Comparison of ENCODE assay signal across 22 mouse cellular contexts in the genomic region with DNA sequence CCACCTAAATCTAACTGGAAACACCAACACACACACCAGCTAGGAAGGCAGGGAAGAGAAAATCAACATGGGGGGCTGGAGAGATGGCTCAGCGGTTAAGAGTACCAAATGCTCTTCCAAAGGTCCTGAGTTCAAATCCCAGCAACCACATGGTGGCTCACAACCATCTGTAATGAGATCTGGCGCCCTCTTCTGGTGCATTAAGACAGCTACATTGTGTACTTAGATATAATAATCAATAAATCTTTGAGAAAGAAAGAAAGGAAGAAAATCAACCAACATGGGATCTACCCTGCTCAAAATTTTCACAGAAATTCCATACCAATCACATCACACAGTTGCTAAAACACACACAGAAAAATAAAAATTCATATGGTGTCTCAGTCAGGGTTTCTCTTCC. TPM values are rescaled to one million over a fixed set of nuclear protein-coding genes. Genes with fewer than 3 reads are reported as not detected.
DNase-seq lines count a peak whose midpoint lies in the region; ATAC-seq and TF ChIP-seq lines count a peak whose summit lies in the region.
"Had no signal": no experiment of that assay in that cellular context is flagged by ENCODE, and none has a peak within 500 bp of the region (broad histone marks: within the 10 kb centered on the region; RNA-seq: fewer than 3 reads in every experiment).

No protein-coding gene starts in this region.

- TF ChIP-seq EP300 in MEL (IDR thresholded peaks at IDR 0.05; ENCODE audit: low read depth in 1 of 2, low read length in 2 of 2): no peak

- H3K27ac ChIP-seq in intestine, postnatal 0 days (ENCODE audit: low read depth, low read length): no peak overlapping the region
- H3K27ac ChIP-seq in intestine, embryonic 15.5 days: no peak overlapping the region
- H3K27ac ChIP-seq in midbrain, postnatal 0 days (ENCODE audit: low read depth, low read length): no peak overlapping the region
- H3K27ac ChIP-seq in midbrain, embryonic 16.5 days (ENCODE audit: low read length): no peak overlapping the region
- H3K27ac ChIP-seq in MEL (ENCODE audit: control insufficient read depth, low read depth, low read length): no peak overlapping the region
- H3K27ac ChIP-seq in small intestine, adult 2 months (ENCODE audit: insufficient read depth, low read depth, low read length): peak overlapping the region; percentile 50; the same call in 1 of the 2 replicates
- H3K27ac ChIP-seq: forebrain, embryonic 15.5 days; hindbrain, embryonic 15.5 days; limb, embryonic 12.5 days; liver, embryonic 15.5 days had no signal

- WGBS in intestine, postnatal 0 days: 76% methylated on average over 2 of the region's 2 CpGs
- 76% methylated on average over 2 of the region's 2 CpGs for WGBS in intestine, embryonic 15.5 days
- WGBS in midbrain, postnatal 0 days: 81% methylated on average over 2 of the region's 2 CpGs
- WGBS in midbrain, embryonic 16.5 days: 81% methylated on average over 2 of the region's 2 CpGs
- WGBS in small intestine, adult 2 months: 83% methylated on average over 2 of the region's 2 CpGs

- no peaks in the 10 kb centered on the region for H3K27me3 ChIP-seq in intestine, postnatal 0 days (replicated peaks; ENCODE audit: control insufficient read depth, insufficient read depth, low read length)
- H3K27me3 ChIP-seq in intestine, embryonic 15.5 days (replicated peaks): no peaks in the 10 kb centered on the region
- H3K27me3 ChIP-seq in midbrain, postnatal 0 days (ENCODE audit: insufficient read depth, low read length): no peaks in the 10 kb centered on the region
- H3K27me3 ChIP-seq in midbrain, embryonic 16.5 days (ENCODE audit: control insufficient read depth, insufficient read depth, low read depth, low read length): no peaks in the 10 kb centered on the region
- no peaks in the 10 kb centered on the region for H3K27me3 ChIP-seq in MEL (ENCODE audit: control insufficient read depth in 1 of 2, insufficient read depth in 2 of 2, low read length in 2 of 2)
- H3K27me3 ChIP-seq in small intestine, adult 2 months (ENCODE audit: control insufficient read depth, insufficient read depth, low read length): no peaks in the 10 kb centered on the region
- H3K27me3 ChIP-seq: forebrain, embryonic 15.5 days; heart, embryonic 12.5 days; hindbrain, embryonic 15.5 days; limb, embryonic 12.5 days; liver, embryonic 15.5 days; megakaryocyte, embryonic 14.5 days had no signal

- no peak for TF ChIP-seq RAD21 in MEL (IDR thresholded peaks at IDR 0.05; ENCODE audit: low read depth, low read length)

- no peak overlapping the region for H3K4me3 ChIP-seq in intestine, postnatal 0 days (ENCODE audit: low read depth, low read length)
- H3K4me3 ChIP-seq in intestine, embryonic 15.5 days (replicated peaks): no peak overlapping the region
- no peak overlapping the region for H3K4me3 ChIP-seq in midbrain, postnatal 0 days (ENCODE audit: low read depth, low read length)
- H3K4me3 ChIP-seq in midbrain, embryonic 16.5 days (ENCODE audit: low read depth, low read length): no peak overlapping the region
- no peak overlapping the region for H3K4me3 ChIP-seq in MEL (ENCODE audit: control insufficient read depth in 1 of 2, insufficient read depth in 1 of 2, low read depth in 2 of 2, low read length in 2 of 2)
- no peak overlapping the region for H3K4me3 ChIP-seq in small intestine, adult 2 months (ENCODE audit: low read depth, low read length)
- H3K4me3 ChIP-seq: forebrain, embryonic 15.5 days; heart, embryonic 12.5 days; hindbrain, embryonic 15.5 days; limb, embryonic 12.5 days; liver, embryonic 15.5 days; megakaryocyte, embryonic 14.5 days had no signal

- H3K4me1 ChIP-seq in intestine, postnatal 0 days (replicated peaks; ENCODE audit: control insufficient read depth, insufficient read depth, low read length): 0 out of 2 replicates have a peak, but pooled peaks cover 3% of the 10 kb centered on the region
- peaks cover 8% of the 10 kb centered on the region; the same call in 1 of the 2 replicates for H3K4me1 ChIP-seq in intestine, embryonic 15.5 days (replicated peaks)
- no peaks in the 10 kb centered on the region for H3K4me1 ChIP-seq in midbrain, postnatal 0 days (ENCODE audit: insufficient read depth, low read length)
- H3K4me1 ChIP-seq in midbrain, embryonic 16.5 days (ENCODE audit: control insufficient read depth, insufficient read depth, low read length): no peaks in the 10 kb centered on the region
- H3K4me1 ChIP-seq in MEL (ENCODE audit: control insufficient read depth in 1 of 2, insufficient read depth in 2 of 2, low read length in 2 of 2): peaks cover 12 to 13% of the 10 kb centered on the region in 2 experiments
- H3K4me1 ChIP-seq in small intestine, adult 2 months (ENCODE audit: control insufficient read depth, insufficient read depth, insufficient read length, low read length): peaks cover 9% of the 10 kb centered on the region; the same call in 1 of the 2 replicates
- H3K4me1 ChIP-seq: forebrain, embryonic 15.5 days; hindbrain, embryonic 15.5 days; limb, embryonic 12.5 days had no signal

- no peak for ATAC-seq in intestine, postnatal 0 days
- no peak for ATAC-seq in intestine, embryonic 15.5 days
- ATAC-seq in midbrain, postnatal 0 days (ENCODE audit: low FRiP score): no peak
- no peak for ATAC-seq in midbrain, embryonic 16.5 days
- ATAC-seq: forebrain, embryonic 15.5 days had no signal

- no peaks in the 10 kb centered on the region for H3K9me3 ChIP-seq in intestine, postnatal 0 days (ENCODE audit: control insufficient read depth)
- H3K9me3 ChIP-seq in intestine, embryonic 15.5 days: no peaks in the 10 kb centered on the region
- H3K9me3 ChIP-seq in midbrain, postnatal 0 days (ENCODE audit: low read length): no peaks in the 10 kb centered on the region
- no peaks in the 10 kb centered on the region for H3K9me3 ChIP-seq in midbrain, embryonic 16.5 days (replicated peaks; ENCODE audit: control insufficient read depth, low read length, poor library complexity, severe bottlenecking)
- H3K9me3 ChIP-seq in MEL (replicated peaks; ENCODE audit: insufficient read depth, low read length): no peaks in the 10 kb centered on the region
- H3K9me3 ChIP-seq: forebrain, embryonic 15.5 days; heart, embryonic 12.5 days; hindbrain, embryonic 15.5 days; limb, embryonic 12.5 days; liver, embryonic 15.5 days; megakaryocyte, embryonic 14.5 days had no signal

- TF ChIP-seq CTCF in intestine, postnatal 0 days (IDR thresholded peaks at IDR 0.05; ENCODE audit: low read depth): peak; percentile 44
- TF ChIP-seq CTCF in midbrain, postnatal 0 days (IDR thresholded peaks at IDR 0.05): peak; percentile 12; the same call in 1 of the 2 replicates
- TF ChIP-seq CTCF in MEL (IDR thresholded peaks at IDR 0.05 in 2 of 3, conservative IDR thresholded peaks at IDR 0.05 in 1 of 3; ENCODE audit: control insufficient read depth in 1 of 3, insufficient read depth in 1 of 3, low read depth in 2 of 3, low read length in 3 of 3, poor library complexity in 1 of 3, severe bottlenecking in 1 of 3): peak; percentile 4 to 34 (median 28); a peak in 3 of 6 replicates
- peak; percentile 39; the same call in 1 of the 2 replicates for TF ChIP-seq CTCF in small intestine, adult 2 months (IDR thresholded peaks at IDR 0.05; ENCODE audit: extremely low read depth, insufficient read length, insufficient replicate concordance, low read depth, low read length)

- H3K36me3 ChIP-seq in intestine, postnatal 0 days (ENCODE audit: control insufficient read depth, insufficient read depth): no peaks in the 10 kb centered on the region
- no peaks in the 10 kb centered on the region for H3K36me3 ChIP-seq in intestine, embryonic 15.5 days
- no peaks in the 10 kb centered on the region for H3K36me3 ChIP-seq in midbrain, postnatal 0 days (ENCODE audit: insufficient read depth, low read length)
- no peaks in the 10 kb centered on the region for H3K36me3 ChIP-seq in midbrain, embryonic 16.5 days (ENCODE audit: control insufficient read depth, insufficient read depth, low read length)
- H3K36me3 ChIP-seq in MEL (ENCODE audit: control insufficient read depth in 1 of 2, insufficient read depth in 2 of 2, low read length in 2 of 2): peaks cover 0 to 16% of the 10 kb centered on the region in 2 experiments; a peak in 2 of 4 replicates
- 0 out of 2 replicates have a peak, but pooled peaks cover 2% of the 10 kb centered on the region for H3K36me3 ChIP-seq in small intestine, adult 2 months (ENCODE audit: control insufficient read depth, insufficient read depth, low read length)
- H3K36me3 ChIP-seq: forebrain, embryonic 15.5 days; heart, embryonic 12.5 days; hindbrain, embryonic 15.5 days; limb, embryonic 12.5 days; liver, embryonic 15.5 days had no signal

- TF ChIP-seq POLR2A in MEL (IDR thresholded peaks at IDR 0.05; ENCODE audit: control insufficient read depth in 1 of 2, insufficient read depth in 1 of 2, low read depth in 1 of 2, low read length in 2 of 2, poor library complexity in 1 of 2): no peak
- TF ChIP-seq POLR2A in small intestine, adult 2 months (IDR thresholded peaks at IDR 0.05; ENCODE audit: low read depth, low read length): no peak

- H3K9ac ChIP-seq in intestine, postnatal 0 days (ENCODE audit: low read depth, low read length): no peak overlapping the region
- no peak overlapping the region for H3K9ac ChIP-seq in intestine, embryonic 15.5 days
- H3K9ac ChIP-seq in midbrain, postnatal 0 days (replicated peaks; ENCODE audit: low read length, poor library complexity, severe bottlenecking): no peak overlapping the region
- H3K9ac ChIP-seq in midbrain, embryonic 16.5 days (ENCODE audit: low read depth, low read length): no peak overlapping the region
- H3K9ac ChIP-seq in MEL (ENCODE audit: control insufficient read depth, low read depth, low read length, poor library complexity, severe bottlenecking): no peak overlapping the region
- H3K9ac ChIP-seq: forebrain, embryonic 15.5 days; heart, embryonic 12.5 days; hindbrain, embryonic 15.5 days; limb, embryonic 12.5 days; liver, embryonic 15.5 days had no signal

- H3K79me2 ChIP-seq in MEL (ENCODE audit: control insufficient read depth, insufficient read depth, low read length, poor library complexity): no peaks in the 10 kb centered on the region

- no peak for DNase-seq in midbrain, postnatal 0 days (ENCODE audit: low spot score)
- no peak for DNase-seq in MEL (ENCODE audit: low read depth, low spot score)
- no peak for DNase-seq in lung, postnatal 4 days
- DNase-seq in neural tube, embryonic 10.5 days (ENCODE audit: extremely low spot score, low spot score): no peak
- DNase-seq: adrenal gland, postnatal 10 days; cerebellum, postnatal 14 days; embryo, embryonic 11 days; heart, postnatal 36 days; kidney, adult 18-20 months; kidney, postnatal 14 days; lung, postnatal 10 days; midbrain, embryonic 14.5 days had no signal

- no peak overlapping the region for H3K4me2 ChIP-seq in intestine, postnatal 0 days (replicated peaks; ENCODE audit: low read depth)
- H3K4me2 ChIP-seq in intestine, embryonic 15.5 days (replicated peaks): no peak overlapping the region
- H3K4me2 ChIP-seq in midbrain, postnatal 0 days (ENCODE audit: low read depth, low read length, poor library complexity, severe bottlenecking): no peak overlapping the region
- no peak overlapping the region for H3K4me2 ChIP-seq in midbrain, embryonic 16.5 days (ENCODE audit: low read length)
- H3K4me2 ChIP-seq: forebrain, embryonic 15.5 days; heart, embryonic 12.5 days; hindbrain, embryonic 15.5 days; limb, embryonic 12.5 days; liver, embryonic 15.5 days had no signal

RNA-seq across cellular contexts. Expression of a gene that starts 34.1 kb away (rescaled TPM):
- 9.0 and 10.3 TPM in 2 replicates for polyA plus RNA-seq in intestine, postnatal 0 days (2015; fragmentation: Nextera tagmentation; extraction: Ambion mirVana)
- polyA plus RNA-seq in intestine, embryonic 15.5 days (2015; fragmentation: Nextera tagmentation; extraction: Ambion mirVana): 16.0 and 18.0 TPM in 2 replicates
- total RNA-seq in midbrain, postnatal 0 days (2014; rRNA removed): 32.1 and 44.1 TPM in 2 replicates
- polyA plus RNA-seq in midbrain, postnatal 0 days (2015; fragmentation: Nextera tagmentation; extraction: Ambion mirVana): 20.8 and 22.6 TPM in 2 replicates
- 29.3 and 29.8 TPM in 2 replicates for polyA plus RNA-seq in midbrain, embryonic 16.5 days (2015; fragmentation: Nextera tagmentation; extraction: Ambion mirVana)
- 2.6 and 3.6 TPM in 2 replicates for total RNA-seq in MEL (2012; rRNA removed)
- 10 to 100 TPM in 1 of 2 experiments, not detected in 1; 11.9 TPM for polyA plus RNA-seq in MEL (2012; ENCODE audit: insufficient read depth in 1 of 2, insufficient read length in 2 of 2, low read depth in 1 of 2, low replicate concordance in 2 of 2, missing spikeins in 1 of 2)
- polyA plus RNA-seq in small intestine, adult 2 months (2012; rRNA removed): 16.8 and 34.5 TPM in 2 replicates
